Mouse (Mus musculus) small intestine, adult 2 months (tissue): ENCODE data around the gene Lmbrd2.

Experiments
- CTCF ChIP-seq: fragments of 200-500 bp; IDR thresholded peaks from 2 replicates; pipeline ENCODE4 v1.5.1; 2012; ENCODE audit warnings: low read depth, mild to moderate bottlenecking, control low read depth, inconsistent platforms, low read length, moderate library complexity, mixed read lengths; ENCODE audit not compliant: insufficient replicate concordance, insufficient read length; ENCODE audit errors: extremely low read depth
- POLR2A ChIP-seq: fragments of 200-500 bp; IDR thresholded peaks from 2 replicates; pipeline ENCODE4 v1.6.1; 2012; ENCODE audit warnings: low read depth, mild to moderate bottlenecking, control low read depth, inconsistent platforms, low read length, moderate library complexity

DNA sequence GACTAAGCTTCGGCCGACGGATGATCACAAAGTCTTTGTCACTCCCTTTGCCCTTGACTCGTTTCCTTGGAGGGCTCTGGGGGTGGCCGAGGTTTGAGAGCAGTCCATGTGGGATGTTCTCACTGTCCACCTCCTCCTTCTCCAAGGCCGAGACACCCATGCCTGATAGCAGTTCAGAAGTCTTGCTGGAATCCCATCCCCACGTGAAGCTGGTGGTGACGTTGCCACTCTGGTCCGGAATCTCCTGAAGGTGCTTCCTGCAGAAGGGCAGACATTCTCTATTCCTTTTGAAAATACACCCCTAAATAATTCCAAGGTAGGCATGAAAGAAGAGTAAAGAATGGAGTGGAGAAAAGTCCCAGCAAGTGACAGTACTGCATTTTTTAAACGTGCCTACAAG, 903 bp upstream of the Lmbrd2 start:
- TF ChIP-seq CTCF (no peak), POLR2A (no peak)
